ENCODE assay signal across 10 mouse cellular contexts in the genomic region with DNA sequence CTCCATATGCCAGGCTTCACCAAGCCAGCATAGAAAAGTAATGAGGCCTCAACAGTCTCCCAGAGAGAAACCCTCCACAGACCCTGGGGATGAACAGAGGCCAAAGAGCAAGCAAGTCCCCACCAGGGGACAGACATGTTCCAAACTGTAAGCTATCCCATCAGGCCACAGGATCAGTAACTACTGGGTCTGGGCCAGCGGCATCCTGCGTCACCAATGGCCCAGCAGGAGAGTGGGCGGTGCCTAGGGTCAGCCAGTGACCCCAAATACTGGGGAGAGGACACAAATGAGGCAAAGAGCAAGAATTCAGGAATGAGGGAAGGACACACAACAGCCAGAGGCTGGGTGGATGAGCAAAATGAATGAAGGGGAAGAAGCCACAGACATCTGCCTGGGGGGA. TPM values are rescaled to one million over a fixed set of nuclear protein-coding genes. Genes with fewer than 3 reads are reported as not detected.
DNase-seq lines count a peak whose midpoint lies in the region; ATAC-seq and TF ChIP-seq lines count a peak whose summit lies in the region.
"Had no signal": no experiment of that assay in that cellular context is flagged by ENCODE, and none has a peak within 500 bp of the region (broad histone marks: within the 10 kb centered on the region; RNA-seq: fewer than 3 reads in every experiment).

No protein-coding gene starts in this region.

- no peak overlapping the region for H3K4me3 ChIP-seq in embryonic facial prominence, embryonic 10.5 days
- H3K4me3 ChIP-seq in hindbrain, postnatal 0 days (ENCODE audit: low read length), result no peak overlapping the region
- H3K4me3 ChIP-seq in lung, postnatal 0 days (ENCODE audit: low read depth, low read length), result no peak overlapping the region

- no peak overlapping the region for H3K9ac ChIP-seq in hindbrain, postnatal 0 days (replicated peaks; ENCODE audit: low read length)
- H3K9ac ChIP-seq in lung, postnatal 0 days (replicated peaks; ENCODE audit: low read depth), result no peak overlapping the region

- intact Hi-C loops in heart, postnatal 25 days (cut with DNase I), result loop anchor here (10.0 kb wide), 1 partner anchor 52 kb away; a partner anchor contains a TSS
- intact Hi-C loops in left cerebral cortex, postnatal 25 days (cut with DNase I), result no loop called here

- DNase-seq in heart, adult 11 months, result peak; percentile 97
- DNase-seq in heart, postnatal 25 days (ENCODE audit: low spot score), result no peak
- no peak for DNase-seq in embryonic facial prominence, embryonic 10.5 days (ENCODE audit: low spot score)
- DNase-seq in hindbrain, postnatal 0 days (ENCODE audit: low spot score), result no peak
- peak; percentile 68 for DNase-seq in lung, postnatal 0 days (ENCODE audit: low spot score)
- no peak for DNase-seq in urinary bladder, postnatal 36 days (ENCODE audit: low spot score in 2 of 2)
- DNase-seq in left cerebral cortex, postnatal 25 days (ENCODE audit: low spot score in 2 of 2), result no peak
- no peak for DNase-seq in cerebellum, adult 9-10 months
- DNase-seq: layer of hippocampus, adult 9-11 months had no signal

- H3K36me3 ChIP-seq in embryonic facial prominence, embryonic 10.5 days (replicated peaks), result peaks cover 75% of the 10 kb centered on the region
- H3K36me3 ChIP-seq in hindbrain, postnatal 0 days (ENCODE audit: insufficient read depth, low read length), result peaks cover 12% of the 10 kb centered on the region; the same call in 1 of the 2 replicates
- 0 out of 2 replicates have a peak, but pooled peaks cover 5% of the 10 kb centered on the region for H3K36me3 ChIP-seq in lung, postnatal 0 days (ENCODE audit: insufficient read depth, low read length)

- WGBS in embryonic facial prominence, embryonic 10.5 days, result 36% methylated on average over 3 of the region's 3 CpGs
- 34% methylated on average over 3 of the region's 3 CpGs for WGBS in hindbrain, postnatal 0 days
- 47% methylated on average over 3 of the region's 3 CpGs for WGBS in lung, postnatal 0 days

- no peak for ATAC-seq in hindbrain, postnatal 0 days
- peak; percentile 29; the same call in 1 of the 2 replicates for ATAC-seq in lung, postnatal 0 days
- ATAC-seq: CD4-positive, CD25-positive, alpha-beta regulatory T cell, adult 4 months had no signal

- TF ChIP-seq EP300 in lung, postnatal 0 days (IDR thresholded peaks at IDR 0.05), result no peak

- H3K27me3 ChIP-seq in embryonic facial prominence, embryonic 10.5 days (replicated peaks; ENCODE audit: low read depth, poor library complexity, severe bottlenecking), result no peaks in the 10 kb centered on the region
- H3K27me3 ChIP-seq in hindbrain, postnatal 0 days (ENCODE audit: insufficient read depth, low read length), result no peaks in the 10 kb centered on the region
- no peaks in the 10 kb centered on the region for H3K27me3 ChIP-seq in lung, postnatal 0 days (replicated peaks; ENCODE audit: insufficient read depth, low read length)

- 0 out of 2 replicates have a peak overlapping the region, but pooled peaks have one; percentile 44 for H3K27ac ChIP-seq in embryonic facial prominence, embryonic 10.5 days (replicated peaks)
- no peak overlapping the region for H3K27ac ChIP-seq in hindbrain, postnatal 0 days
- H3K27ac ChIP-seq in lung, postnatal 0 days (ENCODE audit: low read length), result 0 out of 2 replicates have a peak overlapping the region, but pooled peaks have one; percentile 32

- H3K4me1 ChIP-seq in embryonic facial prominence, embryonic 10.5 days, result peaks cover 53% of the 10 kb centered on the region
- peaks cover 24% of the 10 kb centered on the region for H3K4me1 ChIP-seq in hindbrain, postnatal 0 days (ENCODE audit: insufficient read depth, low read length)
- peaks cover 12% of the 10 kb centered on the region; the same call in 1 of the 2 replicates for H3K4me1 ChIP-seq in lung, postnatal 0 days (ENCODE audit: insufficient read depth, low read depth, low read length)

- no peaks in the 10 kb centered on the region for H3K9me3 ChIP-seq in embryonic facial prominence, embryonic 10.5 days
- H3K9me3 ChIP-seq in hindbrain, postnatal 0 days (ENCODE audit: low read length), result no peaks in the 10 kb centered on the region
- H3K9me3 ChIP-seq in lung, postnatal 0 days (ENCODE audit: low read length), result no peaks in the 10 kb centered on the region

- TF ChIP-seq CTCF in hindbrain, postnatal 0 days (IDR thresholded peaks at IDR 0.05; ENCODE audit: low read depth), result peak; percentile 16; the same call in 1 of the 2 replicates
- peak; percentile 56 for TF ChIP-seq CTCF in lung, postnatal 0 days (IDR thresholded peaks at IDR 0.05)

- no peak overlapping the region for H3K4me2 ChIP-seq in hindbrain, postnatal 0 days (ENCODE audit: low read depth, low read length)
- no peak overlapping the region for H3K4me2 ChIP-seq in lung, postnatal 0 days (replicated peaks; ENCODE audit: low read depth, low read length)

RNA-seq across cellular contexts. Expression of a gene that starts 55.8 kb away (rescaled TPM):
- total RNA-seq in heart, postnatal 25 days (2021), result 10 to 100 TPM; 67.8 to 89.5 TPM
- polyA plus RNA-seq in embryonic facial prominence, embryonic 10.5 days (2016; fragmentation: Nextera tagmentation; extraction: Ambion mirVana), result 19.2 and 19.8 TPM in 2 replicates
- total RNA-seq in hindbrain, postnatal 0 days (2014; rRNA removed), result 35.4 and 37.5 TPM in 2 replicates
- polyA plus RNA-seq in hindbrain, postnatal 0 days (2015; fragmentation: Nextera tagmentation; extraction: Ambion mirVana), result 20.9 and 22.7 TPM in 2 replicates
- 20.2 and 23.9 TPM in 2 replicates for polyA plus RNA-seq in lung, postnatal 0 days (2015; fragmentation: Nextera tagmentation; extraction: Ambion mirVana)
- total RNA-seq in left cerebral cortex, postnatal 25 days (2021), result 100 to 1,000 TPM; 183 to 200 TPM

Comparison
In these comparisons a context has a peak if more than half of its experiments do, and no peak if none do; other contexts are left out.
1. DNase-seq: peak in heart, adult 11 months (single experiment) and lung, postnatal 0 days (single experiment); none in heart, postnatal 25 days (single experiment), embryonic facial prominence, embryonic 10.5 days (single experiment), hindbrain, postnatal 0 days (single experiment), urinary bladder, postnatal 36 days (0 of 2), left cerebral cortex, postnatal 25 days (0 of 2) and cerebellum, adult 9-10 months (single experiment).